Mouse (Mus musculus) myocyte (in vitro differentiated cells): ENCODE data around the gene Cela3a.

Source experiments
- POLR2A ChIP-seq: IDR thresholded peaks from one replicate; pipeline ENCODE4 v1.6.1; 2011; ENCODE audit warnings: low read depth, mild to moderate bottlenecking, control low read depth, moderate library complexity; ENCODE audit not compliant: insufficient read length
- TCF12 ChIP-seq: IDR thresholded peaks from one replicate; pipeline ENCODE4 v1.6.1; 2011; ENCODE audit warnings: mild to moderate bottlenecking, control low read depth; ENCODE audit not compliant: poor library complexity, insufficient read depth, severe bottlenecking

- TF ChIP-seq TCF12: no peak
- TF ChIP-seq POLR2A: no peak
Observed at GRCm38 (mm10) chr4:137452190-137452589, 42.6 kb upstream of the Cela3a start.
